Mouse (Mus musculus) liver, embryonic 18 days (tissue): ENCODE data around the gene Entpd7. TPM values are rescaled to one million over a fixed set of nuclear protein-coding genes. Genes with fewer than 3 reads are reported as not detected.

Experiments used
- polyA plus RNA-seq: library from polyadenylated mRNA; depleted of rRNA; stranded (reverse); fragments of >200 nt; gene quantifications from 2 replicates; pipeline ENCODE4 v1.2.3, GENCODE M21; 2012; rRNA removed

The Entpd7 gene
- polyA plus RNA-seq = 1.5 and 1.6 TPM in 2 replicates

DNA sequence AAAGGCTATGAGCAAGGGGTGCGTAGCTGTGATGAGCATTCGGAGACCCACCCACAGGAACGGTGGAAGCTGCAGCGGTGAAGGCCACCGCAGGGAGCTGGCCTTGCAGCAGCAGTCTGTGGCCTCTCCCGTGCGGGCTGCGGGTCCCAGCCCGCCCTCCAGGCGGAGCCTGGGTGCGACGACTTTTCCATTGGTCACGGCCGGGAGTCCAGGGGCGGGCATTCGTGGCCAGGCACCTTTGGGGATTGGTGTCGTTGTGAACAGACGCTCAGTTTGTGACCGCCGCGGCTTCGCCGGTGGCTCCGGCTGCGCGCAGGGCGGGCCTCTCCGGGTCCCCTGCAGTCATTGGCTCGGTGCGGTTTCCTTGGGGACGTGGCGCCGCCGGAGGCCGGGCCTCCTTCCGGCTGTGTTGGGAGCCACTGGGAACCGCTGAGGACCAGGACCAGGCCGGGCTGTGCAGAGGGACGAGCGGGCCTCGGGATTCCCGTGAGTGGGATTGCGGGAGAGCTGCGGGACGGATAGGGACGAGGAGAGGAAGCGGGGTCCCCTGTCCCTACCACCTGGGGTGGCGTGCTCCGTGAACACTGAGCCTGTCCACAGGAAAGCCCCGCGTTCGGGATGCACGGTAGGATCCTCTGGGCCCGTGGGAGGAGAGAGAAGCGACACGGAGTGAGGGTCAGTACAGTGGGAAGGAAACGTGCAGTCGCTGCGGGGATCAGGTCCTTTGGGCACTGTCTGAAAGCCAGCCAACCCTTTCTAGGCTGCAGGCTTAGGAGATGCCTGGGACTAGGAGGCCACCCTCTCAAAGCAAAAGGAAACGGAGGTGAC lies at the start of gene Entpd7:
TSS of gene Entpd7 (plus strand) at position 254 of the 828 bp plus-strand sequence.

DNA sequence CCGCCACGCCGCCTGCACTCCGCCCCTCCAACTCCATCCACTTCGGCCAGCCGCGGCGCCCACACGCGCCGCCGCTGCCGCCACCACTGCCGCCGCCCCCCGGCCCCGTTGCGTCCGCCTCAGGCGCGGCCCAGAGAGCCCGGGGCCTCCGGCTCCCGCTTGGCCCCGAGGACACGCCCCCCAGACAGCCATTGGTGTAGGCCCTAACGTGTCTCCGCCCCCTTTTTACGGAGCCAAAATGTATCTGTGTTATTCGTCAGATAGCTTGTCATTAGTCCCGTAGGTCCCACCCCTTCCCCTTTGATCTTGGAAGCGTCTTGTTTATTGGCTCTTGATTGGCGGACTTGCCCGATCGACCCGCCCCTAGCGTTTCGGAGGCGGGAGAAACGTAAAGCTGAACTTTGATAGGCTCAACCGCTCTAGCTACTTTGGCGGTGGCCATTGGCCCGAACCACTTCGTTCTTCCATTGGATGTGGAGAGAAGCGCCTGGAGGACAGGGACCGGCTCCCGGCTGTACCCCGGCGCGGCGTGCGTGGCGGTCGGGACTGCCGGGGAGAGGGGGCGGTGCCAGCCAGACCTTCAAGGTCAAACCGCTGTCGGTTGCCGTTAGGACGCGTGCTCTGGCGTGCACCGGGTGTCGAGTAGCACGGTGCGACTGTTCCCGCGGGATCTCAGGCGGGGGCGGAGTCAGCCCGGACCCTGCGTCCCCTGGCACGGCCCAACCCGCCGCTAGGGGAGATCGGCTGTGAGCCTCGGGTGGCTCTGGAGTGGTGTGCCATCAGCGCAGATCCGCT lies 14.5 kb upstream of the Entpd7 start, which contains the start of gene Slc25a28:
TSS of gene Slc25a28 (minus strand) at position 152 of the 795 bp plus-strand sequence.

DNA sequence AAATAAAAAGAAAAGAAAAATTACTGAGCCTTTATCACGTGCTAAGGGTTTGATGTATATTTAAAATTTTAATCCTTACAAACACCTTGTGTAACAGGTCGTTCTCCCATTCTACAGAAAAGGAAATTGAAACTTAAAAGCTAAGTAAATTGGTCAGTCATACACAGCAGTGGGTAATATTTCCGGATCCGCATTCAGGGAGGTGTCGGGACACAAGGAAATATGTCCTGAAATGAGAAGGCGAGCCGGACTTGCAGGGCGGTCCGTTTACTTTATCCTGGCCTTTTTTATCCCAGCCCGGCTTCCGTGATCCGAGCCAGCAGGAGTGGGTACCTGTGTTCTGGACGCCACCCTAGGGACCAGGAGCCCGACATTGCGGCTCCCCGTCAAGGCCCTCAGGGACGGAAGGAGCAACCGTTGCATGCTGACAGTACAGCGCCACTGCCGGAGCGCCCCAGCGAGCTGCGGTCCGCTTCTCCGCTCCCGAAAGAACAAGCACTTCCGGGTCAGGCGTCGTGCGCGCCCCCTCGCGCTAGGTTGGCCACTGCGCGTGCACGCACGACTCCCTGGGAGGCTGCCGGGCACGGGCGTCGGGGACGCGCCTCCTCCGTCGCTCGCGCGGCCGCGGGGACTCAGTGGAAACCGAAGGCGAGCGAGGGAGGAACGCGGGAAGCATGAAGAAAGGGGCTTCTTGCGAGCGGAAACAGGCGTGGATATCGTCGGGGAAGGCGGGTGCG lies 63.2 kb downstream of the Entpd7 start, which contains the start of the genes Cutc and Cox15:
TSS of gene Cutc (plus strand) at position 508 of the 737 bp plus-strand sequence.
TSS of gene Cox15 (minus strand) at position 512 of the 737 bp plus-strand sequence.

DNA sequence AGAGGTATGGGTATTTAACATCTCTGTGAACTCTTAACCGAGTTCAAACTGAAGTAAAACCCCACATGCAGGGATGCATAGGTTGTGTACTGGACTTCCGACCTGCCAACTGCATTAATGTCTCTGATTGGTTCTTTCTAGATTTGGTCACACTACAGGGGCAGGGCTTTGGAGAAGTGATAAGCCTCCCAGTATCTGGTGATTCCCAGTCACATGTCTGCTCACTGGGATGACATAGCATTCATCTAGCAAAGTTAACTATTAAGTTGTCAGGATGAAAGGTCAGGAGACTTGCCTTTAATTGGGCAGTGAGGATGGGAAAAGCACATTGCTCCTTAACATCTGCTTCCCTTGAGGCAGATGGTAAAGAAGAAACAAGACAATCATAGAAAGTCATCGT lies 92.5 kb downstream of the Entpd7 start, which contains the start of gene Abcc2:
TSS of gene Abcc2 (plus strand) at position 213 of the 400 bp plus-strand sequence.

Other genes with a start within 250 kb of the Entpd7 start
- gene Cnnm1, start 249.2 kb upstream of the Entpd7 start, polyA plus RNA-seq = 0.24 and 0.54 TPM in 2 replicates
- 31.5 and 36.8 TPM in 2 replicates for gene Got1, start 165.1 kb upstream of the Entpd7 start, polyA plus RNA-seq
- gene Nkx2-3, start 77.3 kb upstream of the Entpd7 start, polyA plus RNA-seq = 0.07 and 0.12 TPM in 2 replicates
- 20.3 and 24.2 TPM in 2 replicates for gene Slc25a28, start 14.8 kb upstream of the Entpd7 start, polyA plus RNA-seq
- 6.8 and 7.7 TPM in 2 replicates for gene Cutc, start 63.3 kb downstream of the Entpd7 start, polyA plus RNA-seq
- gene Cox15, start 63.3 kb downstream of the Entpd7 start, polyA plus RNA-seq = 7.9 and 8.9 TPM in 2 replicates
- gene Abcc2, start 92.5 kb downstream of the Entpd7 start, polyA plus RNA-seq = 53.0 and 60.0 TPM in 2 replicates